Mouse (Mus musculus) hematopoietic stem cell, adult 5-6 weeks (primary cell): ENCODE results near the gene Lgals9. TPM values are rescaled to one million over a fixed set of nuclear protein-coding genes. Genes with fewer than 3 reads are reported as not detected.

ENCODE experiments used
- ATAC-seq, 2 experiments: fragments of 125-278 bp in 1 of 2; replicated peaks in 1 of 2; 2 replicates each; pipeline ENCODE4 v1.8.0; 2016 to 2017; ENCODE audit warnings: inconsistent platforms in 2 of 2, mild to moderate bottlenecking in 2 of 2, moderate number of reproducible peaks in 2 of 2, low read depth in 1 of 2, moderate TSS enrichment in 1 of 2; ENCODE audit not compliant: low FRiP score in 2 of 2, poor library complexity in 2 of 2, severe bottlenecking in 2 of 2, insufficient read depth in 1 of 2, low TSS enrichment in 1 of 2
- total RNA-seq: library from RNA; stranded (forward); fragments of 172-1452, 232-1000 nt; gene quantifications from 2 replicates; pipeline ENCODE4 v1.2.3, GENCODE M21; 2017

Lgals9 gene
- total RNA-seq, 1 experiment from 2014 or later, result 104 TPM

- ATAC-seq, result no peak
Measured at GRCm38 (mm10) chr11:78985505-78985904, 759 bp upstream of the Lgals9 start.

- ATAC-seq, result no peak
Measured at GRCm38 (mm10) chr11:78983539-78983938, 1.2 kb downstream of the Lgals9 start.

GRCm38 (mm10) chr11:78982513-78983291 lies 2.0 kb downstream of the Lgals9 start:
- peak; percentile 23 to 31 for ATAC-seq

GRCm38 (mm10) chr11:78982042-78982441 lies 2.7 kb downstream of the Lgals9 start:
- no peak for ATAC-seq

GRCm38 (mm10) chr11:78980083-78980634 lies 4.6 kb downstream of the Lgals9 start:
- ATAC-seq, result no peak

GRCm38 (mm10) chr11:78978176-78979019 lies 6.3 kb downstream of the Lgals9 start:
- no peak for ATAC-seq

- no peak for ATAC-seq
Measured at GRCm38 (mm10) chr11:78976731-78977510, 7.8 kb downstream of the Lgals9 start.

GRCm38 (mm10) chr11:78973381-78974150 lies 11.2 kb downstream of the Lgals9 start:
- no peak for ATAC-seq

- ATAC-seq, result peak in 1 of 2 experiments; percentile 24; a peak in 1 of 4 replicates
Measured at GRCm38 (mm10) chr11:78972811-78973351, 11.9 kb downstream of the Lgals9 start.

GRCm38 (mm10) chr11:78972328-78972727 lies 12.4 kb downstream of the Lgals9 start:
- no peak for ATAC-seq

- no peak for ATAC-seq
Measured at GRCm38 (mm10) chr11:78971746-78972145, 13.0 kb downstream of the Lgals9 start.

- no peak for ATAC-seq
Measured at GRCm38 (mm10) chr11:78971096-78971495, 13.7 kb downstream of the Lgals9 start.

GRCm38 (mm10) chr11:78968121-78968520 lies 16.6 kb downstream of the Lgals9 start:
- ATAC-seq, result no peak

GRCm38 (mm10) chr11:78967371-78967770 lies 17.4 kb downstream of the Lgals9 start:
- ATAC-seq, result peak; percentile 49 to 78; a peak in 3 of 4 replicates

- ATAC-seq, result no peak
Measured at GRCm38 (mm10) chr11:78961221-78961620, 23.5 kb downstream of the Lgals9 start.

- no peak for ATAC-seq
Measured at GRCm38 (mm10) chr11:78959841-78960520, 24.8 kb downstream of the Lgals9 start.
